Mouse (Mus musculus) C2C12 (cell line): ENCODE data around the gene Sez6l.

Experiments
- CEBPB ChIP-seq: IDR thresholded peaks from one replicate; pipeline ENCODE4 v1.6.1; 2011; ENCODE audit warnings: low read depth, mild to moderate bottlenecking, control low read depth, moderate library complexity
- CTCF ChIP-seq: IDR thresholded peaks from one replicate; pipeline ENCODE4 v1.5.1; 2011; ENCODE audit not compliant: control insufficient read depth, insufficient read depth, insufficient read length
- FOSL1 ChIP-seq: IDR thresholded peaks from one replicate; pipeline ENCODE4 v1.8.0; 2011; ENCODE audit warnings: mild to moderate bottlenecking, low read length; ENCODE audit not compliant: poor library complexity, insufficient read depth, severe bottlenecking
- MAX ChIP-seq: IDR thresholded peaks from one replicate; pipeline ENCODE4 v1.6.1; 2011; ENCODE audit warnings: mild to moderate bottlenecking, control low read depth
- MYOD1 ChIP-seq: IDR thresholded peaks from one replicate; pipeline ENCODE4 v1.6.1; 2011; ENCODE audit warnings: low read depth; ENCODE audit not compliant: control insufficient read depth, insufficient read length
- MYOG ChIP-seq: IDR thresholded peaks from one replicate; pipeline ENCODE4 v1.6.1; 2011; ENCODE audit not compliant: control insufficient read depth, insufficient read length; ENCODE audit errors: extremely low read depth
- USF1 ChIP-seq: IDR thresholded peaks from one replicate; pipeline ENCODE4 v1.6.1; 2011; ENCODE audit warnings: low read depth, mild to moderate bottlenecking, control low read depth, moderate library complexity

DNA sequence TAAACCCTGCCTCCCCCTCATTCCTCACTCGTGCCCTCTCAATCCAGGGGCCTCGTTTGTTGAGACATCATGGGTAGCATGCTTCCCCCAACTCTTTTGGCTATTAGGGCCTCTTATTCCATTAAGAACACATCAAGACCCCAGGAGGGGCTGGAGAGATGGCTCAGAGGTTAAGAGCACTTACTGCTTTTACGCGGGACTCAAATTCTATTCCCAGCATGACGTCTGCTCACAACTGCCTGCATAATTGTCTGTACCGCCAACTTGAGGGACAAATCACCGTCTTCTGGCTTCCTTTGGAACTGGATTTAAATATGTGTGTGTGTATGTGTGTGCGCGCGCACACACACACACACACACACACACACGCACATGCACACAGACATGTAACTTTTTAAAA, 42.8 kb downstream of the Sez6l start:
- TF ChIP-seq MYOG (no peak), CTCF (no peak), MAX (no peak), CEBPB (no peak), USF1 (no peak), MYOD1 (no peak), FOSL1 (no peak)
